Mouse (Mus musculus) heart, postnatal 0 days (tissue): Measurements from ENCODE around the gene Ankrd53. TPM values are rescaled to one million over a fixed set of nuclear protein-coding genes. Genes with fewer than 3 reads are reported as not detected.

Experiments
- ATAC-seq: fragments of 200-750 bp; cut with Nextera tagmentation; 2 replicates; pipeline ENCODE4 v1.8.0; 2017; ENCODE audit warnings: low read depth, moderate number of reproducible peaks, moderate library complexity; ENCODE audit not compliant: insufficient read depth
- DNase-seq: peaks from one replicate; pipeline ENCODE4 v3.0.0-alpha.2; 2016; ENCODE audit warnings: low spot score
- H3K27ac ChIP-seq: fragments of 300-500 bp; sonication (generic); 2 replicates; pipeline ENCODE4 v1.5.1; 2014; ENCODE audit warnings: low read depth, mild to moderate bottlenecking
- H3K27me3 ChIP-seq: fragments of 300-500 bp; sonication (generic); 2 replicates; pipeline ENCODE4 v1.6.1; 2014; ENCODE audit warnings: low read length, mixed read lengths; ENCODE audit not compliant: control insufficient read depth, insufficient read depth
- H3K36me3 ChIP-seq: fragments of 300-500 bp; sonication (generic); replicated peaks from 2 replicates; pipeline ENCODE4 v1.6.1; 2014; ENCODE audit warnings: low read length, mixed read lengths; ENCODE audit not compliant: control insufficient read depth, insufficient read depth
- H3K4me1 ChIP-seq: fragments of 300-500 bp; sonication (generic); 2 replicates; pipeline ENCODE4 v1.6.1; 2014; ENCODE audit warnings: antibody characterized with exemption; ENCODE audit not compliant: control insufficient read depth, insufficient read depth
- H3K4me2 ChIP-seq: fragments of 300-500 bp; sonication (generic); 2 replicates; pipeline ENCODE4 v1.6.1; 2014; ENCODE audit warnings: low read depth, mild to moderate bottlenecking, low read length, moderate library complexity
- H3K4me3 ChIP-seq: fragments of 300-500 bp; sonication (generic); 2 replicates; pipeline ENCODE4 v1.5.1; 2014; ENCODE audit warnings: low read depth, low read length
- H3K9ac ChIP-seq: fragments of 300-500 bp; sonication (generic); replicated peaks from 2 replicates; pipeline ENCODE4 v1.6.1; 2014; ENCODE audit warnings: low read depth, low read length, mixed read lengths
- H3K9me3 ChIP-seq: fragments of 300-500 bp; sonication (generic); replicated peaks from 2 replicates; pipeline ENCODE4 v1.6.1; 2016; ENCODE audit warnings: low read length; ENCODE audit not compliant: control insufficient read depth
- CTCF ChIP-seq: IDR thresholded peaks from 2 replicates; pipeline ENCODE4 v1.5.1; 2016; ENCODE audit warnings: antibody characterized with exemption, control low read depth, low read depth
- EP300 ChIP-seq: IDR thresholded peaks from 2 replicates; pipeline ENCODE4 v1.6.1; 2016; ENCODE audit warnings: antibody characterized with exemption, low read depth
- WGBS: fragments of 180-500 bp; shearing (Covaris S2); extraction: QIAGEN DNeasy Blood & Tissue Kit; methylation state at CpG from one replicate; pipeline ENCODE4 v1.1.7; 2014; 5-methylcytosine and 5-hydroxymethylcytosine counted together
- polyA plus RNA-seq: library from polyadenylated mRNA; unstranded; fragments of >200 nt; fragmentation: Nextera tagmentation; extraction: Ambion mirVana; gene quantifications from 2 replicates; pipeline ENCODE4 v1.2.1, GENCODE M21; 2015
- total RNA-seq: library from RNA; depleted of rRNA; stranded (reverse); fragments of >200 nt; gene quantifications from 2 replicates; pipeline ENCODE4 v1.2.3, GENCODE M21; 2014; ENCODE audit warnings: low replicate concordance

Gene Ankrd53
- total and polyA plus RNA-seq, 2 experiments from 2014 or later, result 0.16 TPM; not detected in 1

GRCm38 (mm10) chr6:83738596-83738995 lies 23.8 kb upstream of the Ankrd53 start:
- DNase-seq, result no peak
- H3K9me3 ChIP-seq, result peaks cover 12% of the 10 kb centered on the region; the same call in 1 of the 2 replicates
- TF ChIP-seq CTCF, result no peak
- no peak for TF ChIP-seq EP300
- no peaks in the 10 kb centered on the region for H3K4me1 ChIP-seq
- H3K4me3 ChIP-seq, result no peak overlapping the region
- H3K36me3 ChIP-seq, result no peaks in the 10 kb centered on the region
- ATAC-seq, result no peak
- H3K9ac ChIP-seq, result no peak overlapping the region
- H3K27ac ChIP-seq, result no peak overlapping the region
- no peak overlapping the region for H3K4me2 ChIP-seq
- WGBS, result 69% methylated on average over 6 of the region's 6 CpGs
- 0 out of 2 replicates have a peak, but pooled peaks cover 12% of the 10 kb centered on the region for H3K27me3 ChIP-seq

GRCm38 (mm10) chr6:83742761-83743160 lies 19.7 kb upstream of the Ankrd53 start, which contains the start of gene Atp6v1b1:
Gene Atp6v1b1 (plus strand): TSS chr6:83742990.
- TF ChIP-seq CTCF (no peak), EP300 (no peak)
- DNase-seq, result no peak
- ATAC-seq, result no peak
- no peak within 1 kb of the TSS for H3K4me2 ChIP-seq
- no peak within 1 kb of the TSS for H3K4me3 ChIP-seq
- H3K27ac ChIP-seq, result no peak within 1 kb of the TSS
- 0 out of 2 replicates have a peak, but pooled peaks cover 3% of the 10 kb centered on the region for H3K9me3 ChIP-seq
- H3K27me3 ChIP-seq, result 0 out of 2 replicates have a peak, but pooled peaks cover 9% of the 10 kb centered on the region
- no peak within 1 kb of the TSS for H3K9ac ChIP-seq
- 45% methylated on average over 5 of the region's 5 CpGs for WGBS
- H3K4me1 ChIP-seq, result no peaks in the 10 kb centered on the region
- H3K36me3 ChIP-seq, result no peaks in the 10 kb centered on the region

- ATAC-seq (no peak), DNase-seq (no peak)
- Histone ChIP-seq H3K27ac (no peak overlapping the region), H3K27me3 (0 out of 2 replicates have a peak, but pooled peaks cover 9% of the 10 kb centered on the region), H3K4me3 (no peak overlapping the region), H3K36me3 (no peaks in the 10 kb centered on the region), H3K4me2 (no peak overlapping the region), H3K9me3 (0 out of 2 replicates have a peak, but pooled peaks cover 3% of the 10 kb centered on the region), H3K4me1 (no peaks in the 10 kb centered on the region), H3K9ac (no peak overlapping the region)
- 55% methylated on average over 5 of the region's 5 CpGs for WGBS
- TF ChIP-seq EP300 (no peak), CTCF (no peak)
These were observed 19.2 kb upstream of the Ankrd53 start for GRCm38 (mm10) chr6:83743212-83743611.

GRCm38 (mm10) chr6:83744126-83744525 lies 18.3 kb upstream of the Ankrd53 start:
- ATAC-seq, result no peak
- WGBS, result 62% methylated on average over 5 of the region's 5 CpGs
- H3K27ac ChIP-seq, result no peak overlapping the region

GRCm38 (mm10) chr6:83744557-83744956 lies 17.9 kb upstream of the Ankrd53 start:
- Histone ChIP-seq H3K27me3 (peaks cover 13% of the 10 kb centered on the region; the same call in 1 of the 2 replicates), H3K4me3 (no peak overlapping the region), H3K9me3 (0 out of 2 replicates have a peak, but pooled peaks cover 3% of the 10 kb centered on the region), H3K4me2 (no peak overlapping the region), H3K9ac (no peak overlapping the region), H3K4me1 (no peaks in the 10 kb centered on the region), H3K27ac (no peak overlapping the region), H3K36me3 (no peaks in the 10 kb centered on the region)
- ATAC-seq (no peak), DNase-seq (no peak)
- no peak for TF ChIP-seq EP300
- TF ChIP-seq CTCF, result no peak
- 63% methylated on average over 5 of the region's 5 CpGs for WGBS

More at GRCm38 (mm10) chr6:83744126-83744525, 18.3 kb upstream of the Ankrd53 start:
- no peak for DNase-seq
- no peak overlapping the region for H3K9ac ChIP-seq
- TF ChIP-seq CTCF (no peak), EP300 (no peak)
- H3K27me3 ChIP-seq, result peaks cover 11% of the 10 kb centered on the region; the same call in 1 of the 2 replicates
- H3K4me2 ChIP-seq, result no peak overlapping the region
- H3K9me3 ChIP-seq, result 0 out of 2 replicates have a peak, but pooled peaks cover 3% of the 10 kb centered on the region
- no peaks in the 10 kb centered on the region for H3K4me1 ChIP-seq
- H3K36me3 ChIP-seq, result no peaks in the 10 kb centered on the region
- H3K4me3 ChIP-seq, result no peak overlapping the region

- no peak for ATAC-seq
- Histone ChIP-seq H3K27ac (no peak overlapping the region), H3K36me3 (no peaks in the 10 kb centered on the region), H3K4me3 (no peak overlapping the region), H3K4me2 (no peak overlapping the region), H3K4me1 (no peaks in the 10 kb centered on the region), H3K27me3 (peaks cover 13% of the 10 kb centered on the region; the same call in 1 of the 2 replicates), H3K9ac (no peak overlapping the region), H3K9me3 (0 out of 2 replicates have a peak, but pooled peaks cover 3% of the 10 kb centered on the region)
- TF ChIP-seq EP300, result no peak
- no peak for TF ChIP-seq CTCF
- 49% methylated on average over 2 of the region's 2 CpGs for WGBS
- no peak for DNase-seq
These were observed 17.0 kb upstream of the Ankrd53 start for GRCm38 (mm10) chr6:83745466-83745865.
